Mouse (Mus musculus) myocyte (in vitro differentiated cells): ENCODE measurements around the gene Sh3bp4. TPM values are rescaled to one million over a fixed set of nuclear protein-coding genes. Genes with fewer than 3 reads are reported as not detected.

Experiments used
- H3K27me3 ChIP-seq: one replicate; pipeline ENCODE4 v1.6.1; 2011; ENCODE audit not compliant: control insufficient read depth, insufficient read depth, insufficient read length
- H3K36me3 ChIP-seq: one replicate; pipeline ENCODE4 v1.6.1; 2011; ENCODE audit not compliant: control insufficient read depth, insufficient read depth
- H3K4me2 ChIP-seq: one replicate; pipeline ENCODE4 v1.6.1; 2011; ENCODE audit warnings: low read depth, control low read depth
- H3K4me3 ChIP-seq: one replicate; pipeline ENCODE4 v1.5.1; 2011; ENCODE audit warnings: mild to moderate bottlenecking, control low read depth, moderate library complexity
- H3K79me2 ChIP-seq: one replicate; pipeline ENCODE4 v1.6.1; 2011; ENCODE audit not compliant: control insufficient read depth, insufficient read depth
- H3ac ChIP-seq: one replicate; pipeline ENCODE4 v1.6.1; 2011; ENCODE audit not compliant: control insufficient read depth, insufficient read length
- CEBPB ChIP-seq: IDR thresholded peaks from 2 replicates; pipeline ENCODE4 v1.6.1; 2011; ENCODE audit warnings: mild to moderate bottlenecking, moderate library complexity; ENCODE audit not compliant: poor library complexity, insufficient read depth, severe bottlenecking
- E2F4 ChIP-seq: IDR thresholded peaks from one replicate; pipeline ENCODE4 v1.6.1; 2011; ENCODE audit warnings: mild to moderate bottlenecking, control low read depth, moderate library complexity; ENCODE audit not compliant: insufficient read depth
- MAX ChIP-seq: IDR thresholded peaks from one replicate; pipeline ENCODE4 v1.6.1; 2011; ENCODE audit warnings: low read depth, mild to moderate bottlenecking, control low read depth
- MYOD1 ChIP-seq, 3 experiments: IDR thresholded peaks; one replicate each; pipeline ENCODE4 v1.6.1; 2011; ENCODE audit warnings: control low read depth in 2 of 3, low read depth in 2 of 3, mild to moderate bottlenecking in 2 of 3, moderate library complexity in 1 of 3; ENCODE audit not compliant: insufficient read length in 2 of 3, control insufficient read depth in 1 of 3
- MYOG ChIP-seq, 3 experiments: IDR thresholded peaks; one replicate each; pipeline ENCODE4 v1.6.1; 2011; ENCODE audit warnings: control low read depth in 2 of 3, low read depth in 2 of 3, mild to moderate bottlenecking in 2 of 3; ENCODE audit not compliant: insufficient read length in 2 of 3, control insufficient read depth in 1 of 3, insufficient read depth in 1 of 3
- POLR2A ChIP-seq: IDR thresholded peaks from one replicate; pipeline ENCODE4 v1.6.1; 2011; ENCODE audit warnings: low read depth, mild to moderate bottlenecking, control low read depth, moderate library complexity; ENCODE audit not compliant: insufficient read length
- POLR2AphosphoS2 ChIP-seq: IDR thresholded peaks from one replicate; pipeline ENCODE4 v1.6.1; 2011; ENCODE audit warnings: low read depth, control low read depth; ENCODE audit not compliant: insufficient read length
- REST ChIP-seq: IDR thresholded peaks from one replicate; pipeline ENCODE4 v1.6.1; 2011; ENCODE audit warnings: mild to moderate bottlenecking, control low read depth, moderate library complexity; ENCODE audit not compliant: insufficient read depth, insufficient read length
- SRF ChIP-seq: IDR thresholded peaks from one replicate; pipeline ENCODE4 v1.6.1; 2011; ENCODE audit warnings: low read depth; ENCODE audit not compliant: control insufficient read depth, insufficient read length
- TCF12 ChIP-seq: IDR thresholded peaks from one replicate; pipeline ENCODE4 v1.6.1; 2011; ENCODE audit warnings: mild to moderate bottlenecking, control low read depth; ENCODE audit not compliant: poor library complexity, insufficient read depth, severe bottlenecking
- TCF3 ChIP-seq: IDR thresholded peaks from one replicate; pipeline ENCODE4 v1.6.1; 2011; ENCODE audit warnings: low read depth, control low read depth; ENCODE audit not compliant: insufficient read length
- USF1 ChIP-seq: IDR thresholded peaks from one replicate; pipeline ENCODE4 v1.6.1; 2011; ENCODE audit warnings: low read depth, mild to moderate bottlenecking, control low read depth, moderate library complexity
- polyA plus RNA-seq: library from polyadenylated mRNA; unstranded; fragments of >200 nt; fragmentation: generic; extraction: Trizol; gene quantifications from one replicate; pipeline ENCODE4 v1.2.1, GENCODE M21; 2012; ENCODE audit warnings: missing spikeins

Sh3bp4 gene
- polyA plus RNA-seq, 1 experiment = 23.2 TPM

DNA sequence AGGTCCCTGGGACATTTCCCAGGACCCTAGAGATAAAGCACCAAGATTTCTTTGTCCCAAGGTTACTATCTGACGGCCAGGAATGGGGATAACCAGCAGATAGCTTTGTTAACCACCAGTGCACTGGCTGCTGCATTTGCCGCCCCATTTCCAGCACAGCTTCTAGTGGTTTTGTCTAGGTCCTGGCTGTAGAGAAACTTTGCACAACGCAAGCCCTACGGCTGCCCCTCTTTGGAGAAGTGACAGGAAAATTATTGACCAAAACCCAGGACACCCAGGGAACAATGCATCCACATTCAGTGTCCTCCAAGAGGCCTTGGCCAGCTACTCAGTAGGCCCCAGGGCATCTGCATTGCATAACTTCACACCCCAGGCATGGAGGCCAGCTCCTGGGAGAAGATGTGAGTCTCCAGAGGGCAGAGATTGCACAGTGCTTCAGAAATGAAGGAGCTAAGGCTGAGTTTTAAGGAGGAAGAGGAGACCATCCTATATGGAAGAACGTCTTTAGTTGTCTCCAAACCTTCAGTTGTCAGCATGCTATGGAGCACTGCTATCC lies 3.2 kb downstream of the Sh3bp4 start:
- Histone ChIP-seq H3K36me3 (no peaks in the 10 kb centered on the region), H3K4me2 (no peak overlapping the region), H3K27me3 (no peaks in the 10 kb centered on the region), H3K79me2 (peaks cover 77% of the 10 kb centered on the region), H3K4me3 (no peak overlapping the region), H3ac (no peak overlapping the region)
- no peak for TF ChIP-seq USF1

DNA sequence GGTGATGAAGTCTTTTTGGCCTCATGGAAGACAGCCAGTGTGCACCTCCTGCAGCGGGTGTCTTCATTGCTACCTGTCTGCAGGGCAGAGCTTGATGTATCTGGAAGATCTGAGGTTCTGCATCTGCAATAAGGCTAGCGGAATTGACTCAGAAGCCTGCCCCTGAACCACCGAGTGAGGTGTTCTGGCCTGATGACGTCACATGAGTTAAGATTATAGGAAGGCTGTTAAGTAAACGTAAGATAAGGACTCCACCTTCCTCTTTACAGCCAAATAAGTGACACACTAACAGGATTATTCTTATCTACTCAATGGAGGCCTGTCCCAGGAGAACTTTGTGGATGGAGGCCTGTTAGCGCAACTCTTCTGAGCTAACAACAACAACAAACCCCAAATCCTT lies 4.5 kb downstream of the Sh3bp4 start:
- Histone ChIP-seq H3K4me3 (no peak overlapping the region), H3K4me2 (no peak overlapping the region), H3K27me3 (no peaks in the 10 kb centered on the region), H3ac (no peak overlapping the region), H3K79me2 (peaks cover 89% of the 10 kb centered on the region), H3K36me3 (no peaks in the 10 kb centered on the region)
- no peak for TF ChIP-seq CEBPB
- no peak for TF ChIP-seq POLR2AphosphoS2
- TF ChIP-seq MAX = no peak
- TF ChIP-seq TCF12 = no peak
- no peak for TF ChIP-seq SRF
- no peak for TF ChIP-seq USF1
- no peak for TF ChIP-seq TCF3
- TF ChIP-seq E2F4 = no peak
- TF ChIP-seq REST = no peak
- TF ChIP-seq MYOD1 (IDR thresholded peaks at IDR 0.05; ENCODE audit: control insufficient read depth in 1 of 3, insufficient read length in 2 of 3, low read depth in 2 of 3) = no peak
- no peak for TF ChIP-seq MYOG (IDR thresholded peaks at IDR 0.05; ENCODE audit: control insufficient read depth in 1 of 3, insufficient read depth in 1 of 3, insufficient read length in 2 of 3, low read depth in 2 of 3)
- no peak for TF ChIP-seq POLR2A

DNA sequence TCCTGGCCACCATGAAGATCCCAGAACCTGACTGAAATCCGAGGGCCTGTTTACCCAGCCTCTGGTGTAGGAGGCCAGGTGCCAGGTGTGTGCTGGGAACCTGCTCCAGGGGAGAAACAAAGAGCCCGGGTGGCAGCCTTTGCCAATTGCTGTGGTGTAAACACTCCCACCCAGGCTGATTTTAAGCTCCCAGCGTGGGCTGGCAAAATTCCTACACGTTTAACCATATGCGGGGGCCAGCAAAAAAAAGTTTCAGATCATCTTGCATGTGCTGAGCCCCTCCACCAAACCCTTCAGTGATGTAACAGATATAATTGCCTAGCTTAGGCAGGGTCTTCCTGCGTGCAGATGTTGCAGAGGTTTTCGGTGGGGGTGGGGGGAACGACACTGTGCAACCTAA lies 4.9 kb downstream of the Sh3bp4 start:
- no peaks in the 10 kb centered on the region for H3K36me3 ChIP-seq
- H3K4me3 ChIP-seq = no peak overlapping the region
- H3K79me2 ChIP-seq = peaks cover 94% of the 10 kb centered on the region
- H3ac ChIP-seq = no peak overlapping the region
- no peak overlapping the region for H3K4me2 ChIP-seq
- no peaks in the 10 kb centered on the region for H3K27me3 ChIP-seq
- no peak for TF ChIP-seq E2F4
- TF ChIP-seq REST = no peak
- TF ChIP-seq TCF12 = no peak
- TF ChIP-seq MYOD1 (IDR thresholded peaks at IDR 0.05; ENCODE audit: control insufficient read depth in 1 of 3, insufficient read length in 2 of 3, low read depth in 2 of 3) = no peak
- no peak for TF ChIP-seq POLR2A
- TF ChIP-seq USF1 = no peak
- TF ChIP-seq CEBPB = no peak
- no peak for TF ChIP-seq TCF3
- no peak for TF ChIP-seq SRF
- TF ChIP-seq MYOG (IDR thresholded peaks at IDR 0.05; ENCODE audit: control insufficient read depth in 1 of 3, insufficient read depth in 1 of 3, insufficient read length in 2 of 3, low read depth in 2 of 3) = no peak
- no peak for TF ChIP-seq POLR2AphosphoS2
- no peak for TF ChIP-seq MAX

DNA sequence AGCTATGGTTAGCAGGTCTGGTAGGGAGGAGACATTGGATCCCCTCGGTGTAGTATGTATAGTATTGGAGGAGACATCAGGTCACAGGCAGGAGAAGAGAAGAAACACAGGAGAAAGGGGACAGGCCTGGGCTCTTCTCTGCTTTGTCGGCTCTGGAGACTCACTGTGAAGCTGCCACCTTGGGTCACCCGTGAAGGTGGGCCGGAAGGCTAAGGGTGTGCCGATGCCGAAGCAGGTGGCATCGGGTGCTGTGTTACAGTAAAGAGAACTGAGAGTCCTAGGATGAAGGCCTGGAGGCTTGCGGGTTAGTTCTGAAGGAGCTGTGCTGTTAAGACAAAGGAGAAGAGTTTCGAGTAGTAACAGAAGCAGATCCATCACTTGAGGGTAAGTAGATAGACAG lies 6.6 kb downstream of the Sh3bp4 start:
- Histone ChIP-seq H3K4me3 (no peak overlapping the region), H3K36me3 (no peaks in the 10 kb centered on the region), H3K27me3 (no peaks in the 10 kb centered on the region), H3K79me2 (peaks cover 97% of the 10 kb centered on the region), H3ac (no peak overlapping the region), H3K4me2 (no peak overlapping the region)
- TF ChIP-seq E2F4 (no peak), USF1 (no peak)

DNA sequence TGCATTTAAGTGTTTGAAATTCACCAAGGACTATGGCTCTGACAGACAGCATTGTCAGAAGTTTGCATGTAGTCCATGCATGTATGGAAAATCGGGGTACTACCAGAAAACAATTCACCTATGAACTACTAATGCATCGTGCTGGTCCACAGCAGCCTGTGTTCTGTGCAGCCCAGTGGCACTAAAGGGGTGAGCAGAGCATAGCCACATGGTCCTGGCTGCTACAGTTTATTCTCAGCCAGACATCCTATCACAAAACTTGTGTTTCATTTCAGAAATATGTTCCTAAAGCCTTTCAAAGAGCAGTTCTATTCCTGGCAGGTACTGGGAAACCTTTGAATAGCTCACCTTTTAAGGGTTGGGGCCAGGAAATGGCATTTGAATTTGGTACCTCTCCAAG lies 8.0 kb downstream of the Sh3bp4 start:
- no peak for TF ChIP-seq MYOG (IDR thresholded peaks at IDR 0.05; ENCODE audit: control insufficient read depth in 1 of 3, insufficient read depth in 1 of 3, insufficient read length in 2 of 3, low read depth in 2 of 3)
- no peak for TF ChIP-seq MYOD1 (IDR thresholded peaks at IDR 0.05; ENCODE audit: control insufficient read depth in 1 of 3, insufficient read length in 2 of 3, low read depth in 2 of 3)
- TF ChIP-seq USF1 = no peak
- TF ChIP-seq MAX = no peak
- no peak for TF ChIP-seq TCF12
- TF ChIP-seq SRF = no peak
- TF ChIP-seq E2F4 = no peak
- TF ChIP-seq CEBPB = no peak
- TF ChIP-seq REST = no peak
- no peak for TF ChIP-seq POLR2AphosphoS2
- no peak for TF ChIP-seq TCF3
- TF ChIP-seq POLR2A = no peak
- peaks cover 97% of the 10 kb centered on the region for H3K79me2 ChIP-seq
- H3ac ChIP-seq = no peak overlapping the region
- no peaks in the 10 kb centered on the region for H3K36me3 ChIP-seq
- H3K4me3 ChIP-seq = no peak overlapping the region
- no peak overlapping the region for H3K4me2 ChIP-seq
- no peaks in the 10 kb centered on the region for H3K27me3 ChIP-seq
